Mouse (Mus musculus) layer of hippocampus, adult 2 months (tissue): Measurements from ENCODE around the gene Pkn2. TPM values are rescaled to one million over a fixed set of nuclear protein-coding genes. Genes with fewer than 3 reads are reported as not detected.

ENCODE experiments used
- DNase-seq, 2 experiments: peaks; one replicate each; pipeline ENCODE4 v3.0.0; 2022; ENCODE audit warnings: low spot score in 2 of 2
- H3K27ac ChIP-seq: fragments of 200-600 bp; 2 replicates; pipeline ENCODE4 v1.8.1; 2022
- H3K4me3 ChIP-seq: fragments of 200-600 bp; 2 replicates; pipeline ENCODE4 v1.8.1; 2022; ENCODE audit warnings: mild to moderate bottlenecking
- CTCF ChIP-seq: fragments of 200-600 bp; conservative IDR thresholded peaks from 2 replicates; pipeline ENCODE4 v1.8.1; 2022; ENCODE audit warnings: antibody characterized with exemption, mild to moderate bottlenecking, moderate library complexity
- long read RNA-seq, 2 experiments: library from polyadenylated mRNA; stranded (forward); transcript quantifications; one replicate each; pipeline ENCODE4 v2.0.0; 2021; ENCODE audit warnings: borderline mapping rate in 2 of 2
- total RNA-seq, 2 experiments: library from RNA; stranded (reverse); gene quantifications; 2 replicates each; pipeline ENCODE4 v1.2.3; 2021

Gene Pkn2
- 10 to 100 TPM; 26.5 to 33.9 TPM for total RNA-seq
- long read RNA-seq, experiment 1, full-length matches to known transcripts, result 4 of 5 reads
- long read RNA-seq, experiment 1, partial matches to known transcripts, result 0 of 5 reads
- long read RNA-seq, experiment 1, other reads (novel, unspliced or antisense), result 1 of 5 reads
- long read RNA-seq, experiment 2, full-length matches to known transcripts, result 5 of 8 reads
- long read RNA-seq, experiment 2, partial matches to known transcripts, result 1 of 8 reads
- long read RNA-seq, experiment 2, other reads (novel, unspliced or antisense), result 2 of 8 reads

GRCm38 (mm10) chr3:142881872-142882623, at the start of gene Pkn2:
Gene Pkn2 (minus strand): TSS chr3:142882004.
- Histone ChIP-seq H3K4me3 (peak within 1 kb of the TSS; percentile 63), H3K27ac (peak within 1 kb of the TSS; percentile 92)
- peak; percentile 33 for TF ChIP-seq CTCF
- DNase-seq, result peak; percentile 99

- no peak for TF ChIP-seq CTCF
- DNase-seq, result no peak
- no peak overlapping the region for H3K4me3 ChIP-seq
- H3K27ac ChIP-seq, result no peak overlapping the region
Observed at GRCm38 (mm10) chr3:142929906-142930305, 48.1 kb upstream of the Pkn2 start.

GRCm38 (mm10) chr3:142927311-142927710, 45.5 kb upstream of the Pkn2 start:
- Histone ChIP-seq H3K4me3 (no peak overlapping the region), H3K27ac (no peak overlapping the region)
- TF ChIP-seq CTCF, result no peak
- no peak for DNase-seq

- no peak for DNase-seq
- TF ChIP-seq CTCF, result peak; percentile 76
- H3K27ac ChIP-seq, result no peak overlapping the region
- H3K4me3 ChIP-seq, result no peak overlapping the region
Observed at GRCm38 (mm10) chr3:142924831-142925348, 43.1 kb upstream of the Pkn2 start.

- no peak overlapping the region for H3K4me3 ChIP-seq
- DNase-seq, result no peak
- H3K27ac ChIP-seq, result no peak overlapping the region
- TF ChIP-seq CTCF, result no peak
Observed at GRCm38 (mm10) chr3:142919070-142919469, 37.3 kb upstream of the Pkn2 start.

GRCm38 (mm10) chr3:142917760-142918439, 36.1 kb upstream of the Pkn2 start:
- no peak for TF ChIP-seq CTCF
- Histone ChIP-seq H3K27ac (no peak overlapping the region), H3K4me3 (no peak overlapping the region)
- DNase-seq, result no peak

GRCm38 (mm10) chr3:142917171-142917570, 35.4 kb upstream of the Pkn2 start:
- TF ChIP-seq CTCF, result no peak
- no peak for DNase-seq
- Histone ChIP-seq H3K4me3 (no peak overlapping the region), H3K27ac (no peak overlapping the region)

GRCm38 (mm10) chr3:142913295-142913694, 31.5 kb upstream of the Pkn2 start:
- Histone ChIP-seq H3K4me3 (no peak overlapping the region), H3K27ac (no peak overlapping the region)
- DNase-seq, result no peak
- no peak for TF ChIP-seq CTCF

GRCm38 (mm10) chr3:142899683-142900082, 17.9 kb upstream of the Pkn2 start:
- no peak for TF ChIP-seq CTCF

GRCm38 (mm10) chr3:142898949-142899396, 17.2 kb upstream of the Pkn2 start:
- TF ChIP-seq CTCF, result no peak

More at GRCm38 (mm10) chr3:142899683-142900082, 17.9 kb upstream of the Pkn2 start:
- H3K4me3 ChIP-seq, result no peak overlapping the region
- no peak overlapping the region for H3K27ac ChIP-seq
- DNase-seq, result no peak

GRCm38 (mm10) chr3:142890442-142890841, 8.6 kb upstream of the Pkn2 start:
- DNase-seq, result no peak
- no peak for TF ChIP-seq CTCF

More at GRCm38 (mm10) chr3:142898949-142899396, 17.2 kb upstream of the Pkn2 start:
- DNase-seq, result no peak
- H3K27ac ChIP-seq, result no peak overlapping the region
- H3K4me3 ChIP-seq, result no peak overlapping the region

GRCm38 (mm10) chr3:142886963-142887362, 5.2 kb upstream of the Pkn2 start:
- TF ChIP-seq CTCF, result no peak
- no peak overlapping the region for H3K4me3 ChIP-seq
- H3K27ac ChIP-seq, result no peak overlapping the region
- DNase-seq, result no peak

More at GRCm38 (mm10) chr3:142890442-142890841, 8.6 kb upstream of the Pkn2 start:
- Histone ChIP-seq H3K4me3 (no peak overlapping the region), H3K27ac (no peak overlapping the region)

GRCm38 (mm10) chr3:142884594-142884993, 2.8 kb upstream of the Pkn2 start:
- no peak for TF ChIP-seq CTCF

More at GRCm38 (mm10) chr3:142884594-142884993, 2.8 kb upstream of the Pkn2 start:
- Histone ChIP-seq H3K27ac (no peak overlapping the region), H3K4me3 (no peak overlapping the region)
- DNase-seq, result no peak
